Mouse (Mus musculus) natural killer cell, adult 2 months (primary cell): Measurements from ENCODE around the gene Cldn34b4.

Source experiments
- DNase-seq, 2 experiments: peaks; one replicate each; pipeline ENCODE4 v3.0.0; 2022; ENCODE audit warnings: low spot score in 2 of 2

The Cldn34b4 gene

DNA sequence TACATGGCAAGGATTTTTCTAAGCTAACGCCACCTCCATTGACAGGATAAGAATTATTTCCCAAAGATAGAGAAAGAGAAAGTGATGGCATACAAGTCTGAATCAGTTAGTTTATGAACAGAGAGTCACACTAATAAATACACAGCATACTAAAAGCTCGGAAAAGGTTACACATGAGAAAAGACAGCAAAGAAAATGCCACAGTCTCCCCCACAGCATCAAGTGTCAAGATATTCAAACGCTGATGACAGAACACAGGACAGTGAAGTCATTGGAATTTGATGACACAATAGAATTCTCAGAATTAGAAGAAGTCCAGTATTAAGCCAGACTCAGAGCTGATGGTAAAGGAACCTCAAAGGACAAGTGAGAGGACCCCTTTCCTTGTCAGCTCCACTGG lies at the start of gene Cldn34b4:
Cldn34b4 (plus strand) TSS at position 301 of the 400 bp plus-strand sequence.
- no peak for DNase-seq
